Mouse (Mus musculus) gastrocnemius, postnatal 4 days (tissue): ENCODE measurements around the gene Gm8677. TPM values are rescaled to one million over a fixed set of nuclear protein-coding genes. Genes with fewer than 3 reads are reported as not detected.
"Not testable (repeated sequence)": the region's sequence is repeated elsewhere in the genome, so short reads cannot be mapped to it uniquely, and the experiment has no call there.

Source experiments
- DNase-seq, 2 experiments: peaks; one replicate each; pipeline ENCODE4 v3.0.0; 2021 to 2022; ENCODE audit warnings: low spot score in 2 of 2, mixed read lengths in 2 of 2
- long read RNA-seq, 2 experiments: library from polyadenylated mRNA; stranded (forward); transcript quantifications; one replicate each; pipeline ENCODE4 v2.0.0; 2021
- total RNA-seq, 2 experiments: library from RNA; stranded (reverse); gene quantifications; 2 replicates each; pipeline ENCODE4 v1.2.3; 2021

The Gm8677 gene
- total RNA-seq: not detected
- long read RNA-seq, experiment 1: 0 reads
- long read RNA-seq, experiment 2: 0 reads

DNA sequence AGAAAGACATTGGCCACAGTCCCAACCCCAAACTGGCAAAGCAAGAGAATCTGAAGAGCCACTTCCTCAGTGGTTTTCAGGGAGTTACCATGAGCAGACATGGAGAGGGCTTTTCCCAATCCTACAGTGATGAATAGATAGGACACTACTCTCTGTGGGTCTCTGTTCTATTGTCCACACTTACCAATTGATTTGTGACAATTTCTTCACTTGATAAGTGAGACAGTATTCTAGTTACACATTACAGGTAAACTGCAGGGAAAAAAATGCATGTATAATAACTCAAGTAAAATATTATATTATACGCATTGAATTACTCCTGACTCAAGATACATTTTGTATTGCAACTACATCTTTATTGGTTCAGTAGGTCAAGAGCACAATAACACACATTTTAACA, at the start of gene Gm8677:
Gene Gm8677 (minus strand): TSS at position 101 of the 400 bp plus-strand sequence.
- DNase-seq: not testable (repeated sequence)

DNA sequence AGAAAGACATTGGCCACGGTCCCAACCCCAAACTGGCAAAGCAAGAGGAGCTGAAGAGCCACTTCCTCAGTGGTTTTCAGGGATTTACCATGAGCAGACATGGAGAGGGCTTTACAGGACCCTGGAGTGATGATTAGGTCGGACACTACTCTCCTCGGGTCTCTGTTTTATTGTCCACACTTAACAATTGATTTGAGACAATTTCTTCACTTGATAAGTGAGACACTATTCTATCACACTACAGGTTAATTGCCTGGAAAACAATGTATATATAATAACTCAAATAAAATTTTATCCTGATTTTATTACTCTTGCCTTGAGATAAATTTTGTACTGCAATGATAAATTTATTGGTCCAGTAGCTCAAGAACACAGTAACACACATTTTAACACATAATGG, 30.6 kb upstream of the Gm8677 start, which contains the start of gene Gm4201:
Gene Gm4201 (minus strand): TSS at position 101 of the 400 bp plus-strand sequence.
- not testable (repeated sequence) for DNase-seq

DNA sequence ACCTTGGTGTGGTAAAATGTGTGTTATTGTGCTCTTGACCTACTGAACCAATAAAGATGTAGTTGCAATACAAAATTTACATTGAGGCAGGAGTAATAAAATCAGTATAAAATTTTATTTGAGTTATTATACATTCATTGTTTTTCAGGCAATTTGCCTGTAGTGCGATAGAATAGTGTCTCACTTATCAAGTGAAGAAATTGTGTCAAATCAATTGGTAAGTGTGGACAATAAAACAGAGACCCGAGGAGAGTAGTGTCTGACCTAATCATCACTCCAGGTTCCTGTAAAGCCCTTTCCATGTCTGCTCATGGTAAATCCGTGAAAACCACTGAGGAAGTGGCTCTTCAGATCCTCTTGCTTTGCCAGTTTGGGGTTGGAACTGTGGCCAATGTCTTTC, 12.0 kb downstream of the Gm8677 start, which contains the start of gene Vmn1r152:
Gene Vmn1r152 (plus strand): TSS at position 301 of the 400 bp plus-strand sequence.
- not testable (repeated sequence) for DNase-seq

DNA sequence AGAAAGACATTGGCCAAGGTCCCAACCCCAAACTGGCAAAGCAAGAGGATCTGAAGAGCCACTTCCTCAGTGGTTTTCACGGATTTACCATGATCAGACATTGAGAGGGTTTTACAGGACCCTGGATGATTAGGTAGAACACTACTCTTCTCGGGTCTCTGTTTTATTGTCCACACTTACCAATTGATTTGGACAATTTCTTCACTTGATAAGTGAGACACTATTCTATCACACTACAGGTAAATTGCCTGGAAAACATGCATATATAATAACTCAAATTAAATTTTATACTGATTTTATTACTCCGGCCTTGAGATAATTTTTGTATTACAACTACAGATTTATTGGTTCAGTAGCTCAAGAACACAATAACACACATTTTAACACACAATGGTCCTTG, 35.1 kb downstream of the Gm8677 start, which contains the start of gene Vmn1r151:
Gene Vmn1r151 (minus strand): TSS at position 101 of the 400 bp plus-strand sequence.
- not testable (repeated sequence) for DNase-seq

Other genes starting within 250 kb of the Gm8677 start
- not detected for gene Gm4187, start 205.2 kb downstream of the Gm8677 start, total RNA-seq
- gene Gm8660, start 163.8 kb downstream of the Gm8677 start, total RNA-seq: not detected
- not detected for gene Vmn1r148, start 121.3 kb downstream of the Gm8677 start, total RNA-seq
- gene Vmn1r149, start 96.7 kb downstream of the Gm8677 start, total RNA-seq: not detected
- not detected for gene Gm10665, start 70.8 kb downstream of the Gm8677 start, total RNA-seq
- gene Vmn1r151, start 35.2 kb downstream of the Gm8677 start, total RNA-seq: not detected
- gene Vmn1r152, start 11.9 kb downstream of the Gm8677 start, total RNA-seq: not detected
- not detected for gene Gm4201, start 30.5 kb upstream of the Gm8677 start, total RNA-seq
- not detected for gene Gm4565, start 53.2 kb upstream of the Gm8677 start, total RNA-seq
- not detected for gene Vmn1r155, start 123.1 kb upstream of the Gm8677 start, total RNA-seq
- not detected for gene Gm8693, start 157.4 kb upstream of the Gm8677 start, total RNA-seq
- gene Gm4567, start 184.8 kb upstream of the Gm8677 start, total RNA-seq: not detected
- not detected for gene Vmn1r157, start 226.8 kb upstream of the Gm8677 start, total RNA-seq